Mouse (Mus musculus) lung, embryonic 16.5 days (tissue): ENCODE measurements around the gene Aff2. TPM values are rescaled to one million over a fixed set of nuclear protein-coding genes. Genes with fewer than 3 reads are reported as not detected.
A peak's percentile ranks its signal among the peaks of the same experiment; 100 is the strongest.

Experiments used
- ATAC-seq: fragments of 200-750 bp; cut with Nextera tagmentation; 2 replicates; pipeline ENCODE4 v1.8.0; 2017; ENCODE audit warnings: low read depth, mild to moderate bottlenecking, moderate library complexity
- H3K27ac ChIP-seq: fragments of 300-500 bp; sonication (generic); 2 replicates; pipeline ENCODE4 v1.5.1; 2014; ENCODE audit warnings: mild to moderate bottlenecking, control low read depth, low read length
- H3K27me3 ChIP-seq: fragments of 300-500 bp; sonication (generic); 2 replicates; pipeline ENCODE4 v1.6.1; 2014; ENCODE audit warnings: low read depth, low read length, mixed read lengths; ENCODE audit not compliant: control insufficient read depth, insufficient read depth
- H3K36me3 ChIP-seq: fragments of 300-500 bp; sonication (generic); 2 replicates; pipeline ENCODE4 v1.6.1; 2014; ENCODE audit warnings: low read length; ENCODE audit not compliant: control insufficient read depth, insufficient read depth
- H3K4me1 ChIP-seq: fragments of 300-500 bp; sonication (generic); replicated peaks from 2 replicates; pipeline ENCODE4 v1.6.1; 2014; ENCODE audit warnings: low read length, mixed read lengths; ENCODE audit not compliant: control insufficient read depth, insufficient read depth
- H3K4me2 ChIP-seq: fragments of 300-500 bp; sonication (generic); 2 replicates; pipeline ENCODE4 v1.6.1; 2014; ENCODE audit warnings: low read depth, low read length, control low read depth
- H3K4me3 ChIP-seq: fragments of 300-500 bp; sonication (generic); 2 replicates; pipeline ENCODE4 v1.5.1; 2014; ENCODE audit warnings: mild to moderate bottlenecking, low read length, control low read depth
- H3K9ac ChIP-seq: fragments of 300-500 bp; sonication (generic); 2 replicates; pipeline ENCODE4 v1.6.1; 2014; ENCODE audit warnings: low read length, control low read depth
- H3K9me3 ChIP-seq: fragments of 300-500 bp; sonication (generic); 2 replicates; pipeline ENCODE4 v1.6.1; 2016; ENCODE audit warnings: low read length; ENCODE audit not compliant: control insufficient read depth
- WGBS: fragments of 180-500 bp; shearing (Covaris S2); extraction: QIAGEN DNeasy Blood & Tissue Kit; methylation state at CpG from one replicate; pipeline ENCODE4 v1.1.7; 2014; 5-methylcytosine and 5-hydroxymethylcytosine counted together
- polyA plus RNA-seq: library from polyadenylated mRNA; unstranded; fragments of >200 nt; fragmentation: Nextera tagmentation; extraction: Ambion mirVana; gene quantifications from 2 replicates; pipeline ENCODE4 v1.2.1, GENCODE M21; 2015

Gene Aff2
- polyA plus RNA-seq = 1.9 and 2.0 TPM in 2 replicates

GRCm38 (mm10) chrX:69360238-69361054 is at the start of gene Aff2:
Aff2 (plus strand) TSS chrX:69360294.
- Histone ChIP-seq H3K27ac (no peak within 1 kb of the TSS), H3K9me3 (no peaks in the 10 kb centered on the region), H3K4me3 (peak within 1 kb of the TSS; percentile 61), H3K4me2 (peak within 1 kb of the TSS; percentile 65), H3K27me3 (peaks cover 2% of the 10 kb centered on the region), H3K9ac (peak within 1 kb of the TSS; percentile 65), H3K36me3 (no peaks in the 10 kb centered on the region), H3K4me1 (no peaks in the 10 kb centered on the region)
- peak; percentile 86 for ATAC-seq
- WGBS = 7% methylated on average over 50 of the region's 79 CpGs

GRCm38 (mm10) chrX:69337296-69337695 is 22.8 kb upstream of the Aff2 start:
- no peaks in the 10 kb centered on the region for H3K36me3 ChIP-seq
- ATAC-seq = no peak
- no peaks in the 10 kb centered on the region for H3K9me3 ChIP-seq

GRCm38 (mm10) chrX:69355621-69356020 is 4.5 kb upstream of the Aff2 start:
- Histone ChIP-seq H3K4me1 (no peaks in the 10 kb centered on the region), H3K27ac (no peak overlapping the region), H3K9me3 (no peaks in the 10 kb centered on the region), H3K36me3 (no peaks in the 10 kb centered on the region), H3K4me3 (no peak overlapping the region), H3K9ac (no peak overlapping the region), H3K4me2 (no peak overlapping the region), H3K27me3 (peaks cover 2% of the 10 kb centered on the region)
- ATAC-seq = no peak
- 75% methylated on average over 2 of the region's 2 CpGs for WGBS

More at GRCm38 (mm10) chrX:69337296-69337695, 22.8 kb upstream of the Aff2 start:
- no peak overlapping the region for H3K4me3 ChIP-seq
- H3K4me2 ChIP-seq = no peak overlapping the region
- H3K9ac ChIP-seq = no peak overlapping the region
- H3K27me3 ChIP-seq = no peaks in the 10 kb centered on the region
- H3K27ac ChIP-seq = no peak overlapping the region
- H3K4me1 ChIP-seq = no peaks in the 10 kb centered on the region

- ATAC-seq = no peak
- 28% methylated on average over 5 of the region's 5 CpGs for WGBS
- H3K27me3 ChIP-seq = peaks cover 2% of the 10 kb centered on the region
- H3K4me2 ChIP-seq = peak overlapping the region; percentile 65; the same call in 1 of the 2 replicates
- H3K36me3 ChIP-seq = no peaks in the 10 kb centered on the region
- H3K4me1 ChIP-seq = no peaks in the 10 kb centered on the region
- no peaks in the 10 kb centered on the region for H3K9me3 ChIP-seq
- no peak overlapping the region for H3K9ac ChIP-seq
- H3K4me3 ChIP-seq = no peak overlapping the region
- H3K27ac ChIP-seq = no peak overlapping the region
Measured at GRCm38 (mm10) chrX:69359360-69359759, 734 bp upstream of the Aff2 start.

- H3K36me3 ChIP-seq = no peaks in the 10 kb centered on the region
- WGBS = 29% methylated on average over 4 of the region's 4 CpGs
- peak overlapping the region; percentile 61 for H3K4me3 ChIP-seq
- H3K9ac ChIP-seq = no peak overlapping the region
- no peaks in the 10 kb centered on the region for H3K9me3 ChIP-seq
- ATAC-seq = peak; percentile 61
- no peaks in the 10 kb centered on the region for H3K4me1 ChIP-seq
- peak overlapping the region; percentile 65 for H3K4me2 ChIP-seq
- no peak overlapping the region for H3K27ac ChIP-seq
- H3K27me3 ChIP-seq = peaks cover 2% of the 10 kb centered on the region
Measured at GRCm38 (mm10) chrX:69359885-69360237, 233 bp upstream of the Aff2 start.

GRCm38 (mm10) chrX:69361055-69361558 is 1.0 kb downstream of the Aff2 start:
- Histone ChIP-seq H3K4me3 (peak overlapping the region; percentile 61), H3K9ac (no peak overlapping the region), H3K36me3 (no peaks in the 10 kb centered on the region), H3K27ac (no peak overlapping the region), H3K27me3 (peaks cover 2% of the 10 kb centered on the region), H3K4me1 (no peaks in the 10 kb centered on the region), H3K9me3 (no peaks in the 10 kb centered on the region), H3K4me2 (peak overlapping the region; percentile 65)
- no peak for ATAC-seq
- 18% methylated on average over 10 of the region's 10 CpGs for WGBS

GRCm38 (mm10) chrX:69364198-69364597 is 4.1 kb downstream of the Aff2 start:
- H3K4me3 ChIP-seq = no peak overlapping the region
- ATAC-seq = no peak
- no peak overlapping the region for H3K9ac ChIP-seq
- H3K27me3 ChIP-seq = peaks cover 2% of the 10 kb centered on the region
- H3K4me2 ChIP-seq = no peak overlapping the region
- H3K9me3 ChIP-seq = no peaks in the 10 kb centered on the region
- WGBS = 7% methylated on average over 2 of the region's 2 CpGs
- no peaks in the 10 kb centered on the region for H3K36me3 ChIP-seq
- no peaks in the 10 kb centered on the region for H3K4me1 ChIP-seq
- H3K27ac ChIP-seq = no peak overlapping the region

- 53% methylated on average over 2 of the region's 2 CpGs for WGBS
- H3K27me3 ChIP-seq = no peaks in the 10 kb centered on the region
- ATAC-seq = no peak
- no peak overlapping the region for H3K4me2 ChIP-seq
- no peaks in the 10 kb centered on the region for H3K9me3 ChIP-seq
- H3K9ac ChIP-seq = no peak overlapping the region
- no peak overlapping the region for H3K27ac ChIP-seq
- H3K4me1 ChIP-seq = no peaks in the 10 kb centered on the region
- no peak overlapping the region for H3K4me3 ChIP-seq
- H3K36me3 ChIP-seq = no peaks in the 10 kb centered on the region
Measured at GRCm38 (mm10) chrX:69373341-69373740, 13.2 kb downstream of the Aff2 start.

- H3K4me1 ChIP-seq = no peaks in the 10 kb centered on the region
- WGBS = 33% methylated on average over 1 of the region's 1 CpGs
- H3K9ac ChIP-seq = no peak overlapping the region
- H3K27ac ChIP-seq = no peak overlapping the region
- no peak for ATAC-seq
- no peak overlapping the region for H3K4me3 ChIP-seq
- H3K27me3 ChIP-seq = no peaks in the 10 kb centered on the region
- no peak overlapping the region for H3K4me2 ChIP-seq
- no peaks in the 10 kb centered on the region for H3K36me3 ChIP-seq
- no peaks in the 10 kb centered on the region for H3K9me3 ChIP-seq
Measured at GRCm38 (mm10) chrX:69389738-69390137, 29.6 kb downstream of the Aff2 start.
